Mouse (Mus musculus) kidney, postnatal 36 days (tissue): Measurements from ENCODE around the gene Acsl5.

Experiments
- DNase-seq, 2 experiments: peaks; one replicate each; pipeline ENCODE4 v3.0.0; 2021 to 2022; ENCODE audit warnings: mixed read lengths in 2 of 2

The Acsl5 gene

GRCm38 (mm10) chr19:55290621-55291270 lies 39.0 kb downstream of the Acsl5 start:
- DNase-seq = no peak

GRCm38 (mm10) chr19:55292210-55292850 lies 40.6 kb downstream of the Acsl5 start:
- DNase-seq = no peak

- DNase-seq = no peak
These were observed 41.4 kb downstream of the Acsl5 start for GRCm38 (mm10) chr19:55293175-55293574.

- DNase-seq = no peak
These were observed 43.3 kb downstream of the Acsl5 start for GRCm38 (mm10) chr19:55295075-55295474.

GRCm38 (mm10) chr19:55295556-55295955 lies 43.8 kb downstream of the Acsl5 start:
- DNase-seq = no peak

- DNase-seq = no peak
These were observed 44.6 kb downstream of the Acsl5 start for GRCm38 (mm10) chr19:55296301-55296700.

GRCm38 (mm10) chr19:55297489-55297888 lies 45.8 kb downstream of the Acsl5 start:
- no peak for DNase-seq

- no peak for DNase-seq
These were observed 46.2 kb downstream of the Acsl5 start for GRCm38 (mm10) chr19:55297961-55298360.

GRCm38 (mm10) chr19:55299378-55299777 lies 47.6 kb downstream of the Acsl5 start:
- no peak for DNase-seq

- no peak for DNase-seq
These were observed 48.8 kb downstream of the Acsl5 start for GRCm38 (mm10) chr19:55300525-55300924.

GRCm38 (mm10) chr19:55305024-55305423 lies 53.3 kb downstream of the Acsl5 start:
- no peak for DNase-seq

- DNase-seq = no peak
These were observed 60.1 kb downstream of the Acsl5 start for GRCm38 (mm10) chr19:55311874-55312273.

GRCm38 (mm10) chr19:55313649-55314048 lies 61.9 kb downstream of the Acsl5 start:
- DNase-seq = no peak

- peak; percentile 75 to 92 for DNase-seq
These were observed 63.8 kb downstream of the Acsl5 start, which contains the start of gene Zdhhc6 for GRCm38 (mm10) chr19:55315452-55316108. Zdhhc6 (minus strand) TSS chr19:55316032.

- peak; percentile 90 to 91 for DNase-seq
These were observed 64.5 kb downstream of the Acsl5 start, which contains the start of gene Vti1a for GRCm38 (mm10) chr19:55316109-55316714. Vti1a (plus strand) TSS chr19:55316295.

GRCm38 (mm10) chr19:55316901-55317300 lies 65.2 kb downstream of the Acsl5 start:
- DNase-seq = no peak

GRCm38 (mm10) chr19:55319036-55319435 lies 67.3 kb downstream of the Acsl5 start:
- DNase-seq = peak in 1 of 2 experiments; percentile 38

GRCm38 (mm10) chr19:55319521-55319920 lies 67.8 kb downstream of the Acsl5 start:
- peak; percentile 8 to 33 for DNase-seq

- no peak for DNase-seq
These were observed 70.9 kb downstream of the Acsl5 start for GRCm38 (mm10) chr19:55322604-55323003.

GRCm38 (mm10) chr19:55327510-55327909 lies 75.8 kb downstream of the Acsl5 start:
- DNase-seq = no peak

- no peak for DNase-seq
These were observed 80.0 kb downstream of the Acsl5 start for GRCm38 (mm10) chr19:55331776-55332175.

GRCm38 (mm10) chr19:55332641-55333268 lies 81.0 kb downstream of the Acsl5 start:
- peak; percentile 71 for DNase-seq

- peak in 1 of 2 experiments; percentile 23 for DNase-seq
These were observed 84.1 kb downstream of the Acsl5 start for GRCm38 (mm10) chr19:55335881-55336280.
